Mouse (Mus musculus) ES-E14 (cell line): ENCODE data around the gene Zfp956.

Experiments
- HCFC1 ChIP-seq: IDR thresholded peaks from 2 replicates; pipeline ENCODE4 v1.6.1; 2012; ENCODE audit warnings: low read length, inconsistent platforms, borderline replicate concordance; ENCODE audit not compliant: insufficient read depth
- MAFK ChIP-seq: IDR thresholded peaks from 2 replicates; pipeline ENCODE4 v1.6.1; 2014; ENCODE audit warnings: mild to moderate bottlenecking, low read depth, low read length, inconsistent platforms; ENCODE audit not compliant: insufficient read depth

DNA sequence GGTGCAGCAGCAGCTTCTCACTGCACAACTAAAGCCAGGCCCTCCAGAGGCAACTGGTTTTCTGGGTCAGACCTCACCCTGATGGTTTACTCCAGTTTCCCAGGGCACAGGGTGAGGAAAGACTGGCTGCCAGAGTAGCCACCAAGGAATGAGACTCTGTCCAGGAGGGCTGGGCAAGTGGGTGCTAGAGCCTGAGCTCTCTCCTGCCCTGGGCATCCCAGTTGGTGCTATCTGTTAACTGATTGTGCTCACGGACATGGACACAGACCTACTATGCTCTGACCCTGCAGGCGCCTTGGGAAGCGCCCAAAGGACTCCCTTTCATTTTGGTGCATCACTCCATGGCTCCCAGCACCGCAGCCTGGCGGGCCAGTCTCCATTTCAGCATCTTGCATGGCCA, 46.9 kb upstream of the Zfp956 start:
- TF ChIP-seq HCFC1 (no peak), MAFK (no peak)
